Mouse (Mus musculus) forebrain, embryonic 14.5 days (tissue): ENCODE measurements around the gene Pcbd1. TPM values are rescaled to one million over a fixed set of nuclear protein-coding genes. Genes with fewer than 3 reads are reported as not detected.
A peak's percentile ranks its signal among the peaks of the same experiment; 100 is the strongest.

Experiments used
- ATAC-seq: fragments of 200-750 bp; cut with Nextera tagmentation; 2 replicates; pipeline ENCODE4 v1.8.0; 2017; ENCODE audit warnings: mild to moderate bottlenecking, moderate library complexity
- DNase-seq: peaks from one replicate; pipeline ENCODE4 v3.0.0-alpha.2; 2015; ENCODE audit warnings: low spot score
- H3K27ac ChIP-seq: fragments of 300-500 bp; sonication (generic); 2 replicates; pipeline ENCODE4 v1.5.1; 2014; ENCODE audit warnings: low read depth, mild to moderate bottlenecking, control low read depth, low read length, moderate library complexity
- H3K27me3 ChIP-seq: fragments of 300-500 bp; sonication (generic); replicated peaks from 2 replicates; pipeline ENCODE4 v1.6.1; 2014; ENCODE audit warnings: low read length, control low read depth, mixed read lengths; ENCODE audit not compliant: control insufficient read depth, insufficient read depth
- H3K36me3 ChIP-seq: fragments of 300-500 bp; sonication (generic); 2 replicates; pipeline ENCODE4 v1.6.1; 2014; ENCODE audit warnings: low read length, control low read depth; ENCODE audit not compliant: control insufficient read depth, insufficient read depth
- H3K4me1 ChIP-seq: fragments of 300-500 bp; sonication (generic); 2 replicates; pipeline ENCODE4 v1.6.1; 2014; ENCODE audit warnings: antibody characterized with exemption, low read length, control low read depth; ENCODE audit not compliant: control insufficient read depth, insufficient read depth
- H3K4me2 ChIP-seq: fragments of 300-500 bp; sonication (generic); 2 replicates; pipeline ENCODE4 v1.6.1; 2014; ENCODE audit warnings: mild to moderate bottlenecking, control low read depth, low read length
- H3K4me3 ChIP-seq: fragments of 300-500 bp; sonication (generic); 2 replicates; pipeline ENCODE4 v1.5.1; 2014; ENCODE audit warnings: low read depth, low read length, control low read depth
- H3K9ac ChIP-seq: fragments of 300-500 bp; sonication (generic); 2 replicates; pipeline ENCODE4 v1.6.1; 2014; ENCODE audit warnings: mild to moderate bottlenecking, low read length, control low read depth, moderate library complexity
- H3K9me3 ChIP-seq: fragments of 300-500 bp; sonication (generic); replicated peaks from 2 replicates; pipeline ENCODE4 v1.6.1; 2016; ENCODE audit warnings: low read length, control low read depth, mixed read lengths; ENCODE audit not compliant: control insufficient read depth
- WGBS: fragments of 180-500 bp; shearing (Covaris S2); extraction: QIAGEN DNeasy Blood & Tissue Kit; methylation state at CpG from one replicate; pipeline ENCODE4 v1.1.7; 2014; 5-methylcytosine and 5-hydroxymethylcytosine counted together
- polyA plus RNA-seq: library from polyadenylated mRNA; unstranded; fragments of >200 nt; fragmentation: Nextera tagmentation; extraction: Ambion mirVana; gene quantifications from 2 replicates; pipeline ENCODE4 v1.2.1, GENCODE M21; 2014

The Pcbd1 gene
- 22.2 and 25.5 TPM in 2 replicates for polyA plus RNA-seq

DNA sequence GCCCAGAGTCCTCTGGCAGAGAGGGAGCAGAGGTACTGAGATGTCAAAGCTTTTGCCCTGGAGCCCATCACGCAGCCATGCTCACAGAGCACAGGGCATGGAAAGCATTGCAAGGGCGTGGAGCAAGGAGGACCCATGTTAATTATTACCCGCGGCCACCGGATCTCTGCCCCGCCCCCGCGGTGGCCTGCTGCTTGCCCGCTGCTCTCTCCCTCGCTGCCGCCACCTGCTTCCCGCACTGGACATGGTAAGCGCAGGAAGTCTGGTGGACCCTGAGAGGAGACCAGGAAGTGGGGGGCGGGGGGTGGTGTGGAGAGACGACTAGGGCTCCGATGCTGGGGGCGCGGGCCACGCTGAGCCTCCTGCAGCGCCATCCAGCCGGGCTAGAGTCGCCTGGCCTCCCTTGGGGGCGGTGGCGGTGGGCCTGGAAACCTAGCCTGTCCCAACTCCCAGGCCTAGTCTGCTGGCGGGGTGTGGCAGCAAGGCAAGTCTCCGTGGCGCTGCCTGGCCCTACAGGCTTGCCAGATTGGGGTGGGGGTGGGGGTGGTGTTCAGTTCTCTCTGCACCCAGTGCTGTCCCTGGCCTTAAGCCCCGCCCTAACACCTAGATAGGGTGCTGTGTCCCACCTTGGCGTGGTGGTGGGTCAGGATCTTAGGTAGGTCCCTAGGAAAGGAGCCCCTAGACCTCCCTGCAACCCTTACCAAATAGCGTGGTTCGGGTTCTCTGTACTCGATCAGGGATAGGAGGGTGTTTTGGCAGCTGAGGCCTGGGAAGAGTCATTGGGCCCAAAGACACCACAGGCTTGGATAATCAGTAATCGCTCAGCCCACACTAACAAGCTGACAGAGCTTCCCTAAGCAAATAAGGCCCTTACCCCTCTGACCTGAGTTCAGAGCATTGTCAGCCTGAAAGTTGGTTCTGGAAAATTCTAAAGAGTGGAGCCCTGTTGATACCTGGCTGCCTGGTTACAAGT lies at the start of gene Pcbd1:
Pcbd1 (plus strand) TSS at position 162 of the 973 bp plus-strand sequence.
- DNase-seq = peak; percentile 34
- Histone ChIP-seq H3K9ac (peak within 1 kb of the TSS; percentile 66), H3K4me2 (peak within 1 kb of the TSS; percentile 66), H3K36me3 (no peaks in the 10 kb centered on the region), H3K4me3 (peak within 1 kb of the TSS; percentile 27), H3K27ac (no peak within 1 kb of the TSS), H3K9me3 (no peaks in the 10 kb centered on the region), H3K27me3 (no peaks in the 10 kb centered on the region), H3K4me1 (peaks cover 11% of the 10 kb centered on the region; the same call in 1 of the 2 replicates)
- ATAC-seq = peak; percentile 45
- whole genome bisulfite sequencing = 14% methylated on average over 31 of the region's 33 CpGs

DNA sequence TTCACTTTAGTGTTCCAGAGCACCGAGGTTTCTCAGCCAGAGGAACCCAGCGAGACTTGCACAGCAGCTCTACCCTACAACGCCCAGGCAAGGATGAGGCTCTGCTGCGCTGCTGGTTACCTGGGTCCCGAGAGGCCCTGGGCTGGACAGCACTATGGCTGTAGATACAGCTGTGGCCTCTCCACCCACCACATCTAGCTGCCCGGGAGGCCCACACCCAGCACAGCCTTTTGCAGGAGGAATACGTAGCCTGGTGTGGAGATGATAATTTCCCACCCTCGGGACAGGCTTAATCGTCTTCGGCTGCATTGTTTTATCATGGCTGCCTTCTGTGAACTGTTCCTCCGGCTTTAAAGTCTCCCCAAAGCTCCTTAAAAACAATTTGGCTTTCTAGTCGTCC lies 49.5 kb upstream of the Pcbd1 start:
- DNase-seq = no peak
- WGBS = 70% methylated on average over 12 of the region's 12 CpGs
- H3K27me3 ChIP-seq = no peaks in the 10 kb centered on the region
- H3K4me1 ChIP-seq = no peaks in the 10 kb centered on the region
- H3K36me3 ChIP-seq = no peaks in the 10 kb centered on the region
- no peak overlapping the region for H3K4me3 ChIP-seq
- H3K9me3 ChIP-seq = no peaks in the 10 kb centered on the region
- no peak overlapping the region for H3K27ac ChIP-seq
- H3K9ac ChIP-seq = no peak overlapping the region
- no peak for ATAC-seq
- no peak overlapping the region for H3K4me2 ChIP-seq

DNA sequence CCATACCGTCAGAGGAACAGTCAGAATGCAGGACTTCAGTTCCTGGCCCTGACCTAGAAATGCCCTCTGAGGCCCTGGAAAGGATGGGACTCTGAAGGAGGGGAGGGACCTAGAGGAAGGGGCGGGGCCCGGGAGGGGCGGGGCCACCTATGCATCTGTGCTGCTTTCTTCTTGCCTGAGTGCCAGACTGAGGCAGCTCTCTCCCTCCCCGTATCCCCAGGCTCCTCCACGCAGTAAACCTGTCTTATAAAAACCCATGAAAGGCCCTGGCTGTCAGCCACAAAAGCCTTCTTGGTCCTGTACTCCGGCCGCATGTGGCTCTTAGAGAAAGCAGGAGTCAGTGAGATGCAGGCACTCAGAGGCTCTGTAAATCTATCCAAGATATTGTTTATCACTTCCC lies 44.0 kb upstream of the Pcbd1 start:
- Histone ChIP-seq H3K9me3 (no peaks in the 10 kb centered on the region), H3K27me3 (no peaks in the 10 kb centered on the region), H3K9ac (no peak overlapping the region), H3K4me3 (no peak overlapping the region), H3K4me2 (no peak overlapping the region), H3K4me1 (no peaks in the 10 kb centered on the region), H3K36me3 (no peaks in the 10 kb centered on the region), H3K27ac (no peak overlapping the region)
- DNase-seq = peak; percentile 37
- ATAC-seq = 0 out of 2 replicates have a peak, but pooled peaks have one; percentile 12
- 17% methylated on average over 8 of the region's 8 CpGs for WGBS

DNA sequence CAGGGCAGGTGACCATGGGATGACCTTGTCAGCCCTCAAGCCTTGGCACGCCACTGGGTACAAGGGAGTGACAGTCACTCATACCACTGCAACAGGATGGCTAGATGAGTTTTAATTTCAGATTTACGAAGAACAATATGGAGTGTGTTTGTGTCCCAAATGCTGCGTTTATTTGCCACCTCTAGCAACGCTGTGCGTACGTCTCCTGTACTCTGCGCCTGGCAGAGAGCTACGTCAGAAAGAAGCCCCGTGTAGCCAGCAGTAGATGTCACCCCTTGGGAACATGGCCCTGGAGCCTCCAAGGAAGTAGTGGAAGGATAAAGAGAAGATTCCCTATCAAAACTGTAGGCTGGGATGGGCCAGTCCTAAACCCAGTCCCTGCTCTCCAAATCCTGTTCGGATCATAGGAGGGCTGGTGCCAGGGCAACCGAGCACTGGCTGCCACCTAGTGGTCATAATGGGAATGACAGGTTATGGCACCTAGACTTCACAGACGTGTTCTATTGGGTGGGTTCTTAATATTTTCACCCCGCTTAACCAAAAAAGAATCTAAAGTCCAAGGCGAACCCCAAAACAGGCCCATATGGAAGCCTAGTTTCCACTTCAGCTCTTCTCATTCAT lies 37.0 kb upstream of the Pcbd1 start:
- Histone ChIP-seq H3K9me3 (no peaks in the 10 kb centered on the region), H3K27ac (no peak overlapping the region), H3K27me3 (no peaks in the 10 kb centered on the region), H3K4me1 (no peaks in the 10 kb centered on the region), H3K9ac (no peak overlapping the region), H3K4me2 (no peak overlapping the region), H3K36me3 (no peaks in the 10 kb centered on the region), H3K4me3 (no peak overlapping the region)
- ATAC-seq = peak; percentile 60
- peak; percentile 86 for DNase-seq
- 57% methylated on average over 14 of the region's 14 CpGs for WGBS

DNA sequence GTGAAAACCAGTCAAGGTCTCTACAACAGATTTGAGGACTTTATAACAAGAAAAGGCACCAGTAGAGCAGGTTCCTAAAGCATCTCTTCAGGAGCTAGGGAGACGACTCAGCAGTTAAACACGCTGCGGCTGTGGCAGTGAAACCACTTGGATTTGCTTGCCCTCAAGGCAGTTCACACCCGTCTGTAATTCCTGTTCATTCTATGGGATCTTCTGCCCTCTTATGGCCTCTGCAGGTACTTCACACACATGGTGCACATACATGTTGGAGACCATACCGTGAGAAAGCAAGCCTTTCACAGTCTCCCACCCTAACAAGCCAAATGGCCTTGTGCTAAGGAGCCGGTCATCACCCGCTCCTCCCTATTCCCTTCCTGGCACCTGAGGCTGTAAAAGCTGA lies 32.5 kb upstream of the Pcbd1 start:
- DNase-seq (no peak), ATAC-seq (no peak)
- Histone ChIP-seq H3K36me3 (no peaks in the 10 kb centered on the region), H3K27me3 (no peaks in the 10 kb centered on the region), H3K4me1 (0 out of 2 replicates have a peak, but pooled peaks cover 4% of the 10 kb centered on the region), H3K9ac (no peak overlapping the region), H3K4me3 (no peak overlapping the region), H3K4me2 (no peak overlapping the region), H3K27ac (no peak overlapping the region), H3K9me3 (no peaks in the 10 kb centered on the region)
- WGBS = 97% methylated on average over 7 of the region's 7 CpGs

DNA sequence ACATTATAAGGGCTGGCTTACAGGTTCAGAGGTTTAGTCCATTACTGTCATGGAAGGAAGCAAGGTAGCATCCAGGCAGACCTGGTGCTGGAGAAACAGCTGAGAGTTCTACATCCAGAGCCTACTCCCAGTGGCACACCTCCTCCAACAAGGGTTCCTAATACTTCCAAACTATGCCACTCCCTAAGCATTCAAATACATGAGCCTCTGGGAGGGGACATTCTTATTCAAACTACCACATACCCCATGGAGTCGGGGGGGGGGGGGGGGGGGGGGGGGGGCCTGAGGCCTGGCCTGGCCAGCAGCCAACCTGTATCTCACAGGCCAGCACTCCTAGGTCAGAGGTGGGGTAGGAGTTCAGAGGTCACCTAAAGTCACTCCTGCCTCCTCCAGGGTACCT lies 30.0 kb upstream of the Pcbd1 start:
- ATAC-seq (no peak), DNase-seq (no peak)
- Histone ChIP-seq H3K9me3 (no peaks in the 10 kb centered on the region), H3K9ac (no peak overlapping the region), H3K27me3 (no peaks in the 10 kb centered on the region), H3K4me3 (no peak overlapping the region), H3K4me2 (no peak overlapping the region), H3K36me3 (no peaks in the 10 kb centered on the region), H3K27ac (no peak overlapping the region), H3K4me1 (0 out of 2 replicates have a peak, but pooled peaks cover 4% of the 10 kb centered on the region)
- WGBS = no CpG with 5 or more reads among the region's 1 CpGs

DNA sequence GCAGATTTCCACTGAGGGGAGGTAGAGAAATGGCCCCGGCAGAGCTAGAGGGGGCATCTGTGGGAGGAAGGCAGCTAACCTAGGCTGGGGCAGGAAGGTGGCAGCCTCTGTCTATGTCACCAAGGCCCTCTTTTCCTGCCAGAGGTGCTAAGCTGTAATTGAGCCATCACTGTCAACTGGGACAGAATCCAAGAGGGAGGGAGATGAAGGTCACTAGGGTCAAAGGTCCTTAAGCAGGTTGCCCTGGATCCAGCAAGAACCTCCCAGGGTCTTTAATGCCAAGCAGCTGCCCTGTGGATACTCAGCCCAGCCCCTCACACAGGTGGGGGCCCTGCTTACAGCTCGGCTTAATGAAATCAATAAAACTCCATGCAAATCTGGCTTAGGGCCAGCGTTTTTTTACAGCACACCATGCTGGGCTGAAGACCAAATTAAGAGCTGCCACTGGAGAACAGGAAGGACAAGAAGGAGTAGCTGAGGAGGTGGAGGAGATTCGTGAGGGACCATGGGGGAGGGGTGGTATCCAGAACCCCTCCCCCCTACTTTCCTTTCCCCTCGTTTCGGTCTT lies 29.5 kb upstream of the Pcbd1 start:
- Histone ChIP-seq H3K4me1 (0 out of 2 replicates have a peak, but pooled peaks cover 4% of the 10 kb centered on the region), H3K4me2 (no peak overlapping the region), H3K27me3 (no peaks in the 10 kb centered on the region), H3K9ac (no peak overlapping the region), H3K4me3 (no peak overlapping the region), H3K36me3 (no peaks in the 10 kb centered on the region), H3K27ac (no peak overlapping the region), H3K9me3 (no peaks in the 10 kb centered on the region)
- peak; percentile 64 for DNase-seq
- 0 out of 2 replicates have a peak, but pooled peaks have one; percentile 29 for ATAC-seq
- 24% methylated on average over 6 of the region's 6 CpGs for WGBS

DNA sequence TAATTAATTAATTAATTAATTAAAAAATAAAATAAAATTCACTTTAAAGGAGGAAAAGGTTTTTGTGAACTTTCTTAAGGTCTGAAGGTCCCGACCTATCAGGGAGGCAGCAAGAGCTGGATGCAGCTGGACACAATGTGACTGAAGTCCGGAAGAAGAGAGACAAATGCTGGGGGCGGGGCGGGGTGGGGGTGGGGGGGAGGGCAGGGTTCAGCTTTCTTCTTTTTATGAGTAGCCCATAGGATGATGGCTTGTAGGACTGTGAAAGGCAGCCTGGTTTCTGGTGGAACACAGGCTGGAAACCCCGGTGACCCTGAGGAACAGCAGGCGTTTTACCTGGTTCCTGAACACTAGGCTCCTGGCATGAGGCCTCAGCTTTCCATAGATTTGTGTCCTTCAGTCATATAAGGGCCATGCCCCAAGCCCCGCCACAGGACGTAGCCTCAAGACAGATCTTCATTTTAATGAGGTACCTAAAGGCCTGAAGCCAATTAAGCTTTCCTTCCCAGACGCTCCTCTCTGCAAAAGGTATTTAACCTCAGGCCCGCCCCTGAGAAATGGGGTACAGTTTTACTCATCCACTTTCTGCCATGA lies 25.8 kb upstream of the Pcbd1 start:
- Histone ChIP-seq H3K36me3 (no peaks in the 10 kb centered on the region), H3K9ac (no peak overlapping the region), H3K4me1 (peaks cover 6% of the 10 kb centered on the region; the same call in 1 of the 2 replicates), H3K4me2 (no peak overlapping the region), H3K4me3 (no peak overlapping the region), H3K9me3 (no peaks in the 10 kb centered on the region), H3K27me3 (no peaks in the 10 kb centered on the region), H3K27ac (no peak overlapping the region)
- DNase-seq (no peak), ATAC-seq (no peak)
- WGBS = 57% methylated on average over 10 of the region's 10 CpGs
